Mouse (Mus musculus) cortical plate, adult 2 months (tissue): Measurements from ENCODE around the gene Krtap7-1.

ENCODE experiments used
- CTCF ChIP-seq: fragments of 200-500 bp; IDR thresholded peaks from 2 replicates; pipeline ENCODE4 v1.5.1; 2011; ENCODE audit warnings: mild to moderate bottlenecking, control low read depth, low read length; ENCODE audit not compliant: insufficient read depth; ENCODE audit errors: extremely low read depth
- POLR2A ChIP-seq: fragments of 200-500 bp; IDR thresholded peaks from 2 replicates; pipeline ENCODE4 v1.6.1; 2011; ENCODE audit warnings: mild to moderate bottlenecking, low read length, control low read depth; ENCODE audit not compliant: insufficient read depth; ENCODE audit errors: extremely low read depth

- TF ChIP-seq CTCF = peak; percentile 71
- TF ChIP-seq POLR2A = no peak
These were observed 9.5 kb upstream of the Krtap7-1 start for GRCm38 (mm10) chr16:89517635-89518034.
